Mouse (Mus musculus) common myeloid progenitor, adult 5-6 weeks (primary cell): ENCODE data around the gene Pink1. TPM values are rescaled to one million over a fixed set of nuclear protein-coding genes. Genes with fewer than 3 reads are reported as not detected.

Source experiments
- ATAC-seq: replicated peaks from 2 replicates; pipeline ENCODE4 v1.8.0; 2016; ENCODE audit warnings: low read depth, mild to moderate bottlenecking, moderate TSS enrichment, inconsistent platforms; ENCODE audit not compliant: poor library complexity, severe bottlenecking
- total RNA-seq: library from RNA; stranded (forward); fragments of 200-1000, 187-1606 nt; gene quantifications from 2 replicates; pipeline ENCODE4 v1.2.3, GENCODE M21; 2017

Pink1 gene
- total RNA-seq, 1 experiment from 2014 or later: 51.5 TPM

DNA sequence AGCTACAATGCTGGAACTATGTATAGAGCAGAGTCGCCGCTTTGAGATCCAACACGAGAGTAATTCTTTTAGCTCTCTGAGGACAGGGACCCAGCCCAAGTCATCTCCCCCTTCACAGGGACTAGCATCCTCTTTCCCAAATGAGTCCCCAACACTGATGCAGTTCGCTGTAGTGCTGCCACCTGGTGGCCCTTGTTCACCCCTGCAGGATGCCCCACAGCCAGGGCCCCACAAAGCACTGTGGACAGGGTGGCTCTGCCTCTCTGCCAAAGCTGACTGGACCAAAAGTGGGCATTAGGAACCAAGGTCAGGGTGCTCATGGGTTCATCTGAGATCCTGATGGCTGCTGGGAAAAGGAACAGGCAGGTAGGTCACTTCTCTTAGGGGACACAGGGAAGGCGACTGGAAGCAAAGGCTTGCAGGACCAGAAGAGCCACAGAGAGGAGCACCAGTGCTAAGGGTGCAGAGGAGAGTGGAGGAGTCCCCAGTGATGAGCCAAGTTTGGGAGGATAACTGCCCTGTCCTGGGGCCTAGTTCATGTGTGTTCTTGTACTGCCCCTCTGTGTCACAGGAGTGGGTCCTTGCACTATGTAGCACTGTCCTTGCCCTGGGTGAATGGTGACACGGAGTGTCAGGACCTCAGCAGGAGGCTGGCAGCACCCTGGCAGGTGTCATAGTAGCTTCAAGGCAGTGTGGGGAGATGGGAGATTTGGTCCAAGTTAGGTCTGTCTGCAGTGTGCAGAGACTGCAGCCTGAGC is 7.4 kb downstream of the Pink1 start:
- ATAC-seq: peak; percentile 54; the same call in 1 of the 2 replicates

- no peak for ATAC-seq
Measured at GRCm38 (mm10) chr4:138316369-138316768, 9.7 kb downstream of the Pink1 start.

GRCm38 (mm10) chr4:138315781-138316180 is 10.3 kb downstream of the Pink1 start:
- ATAC-seq: peak; percentile 34; the same call in 1 of the 2 replicates

DNA sequence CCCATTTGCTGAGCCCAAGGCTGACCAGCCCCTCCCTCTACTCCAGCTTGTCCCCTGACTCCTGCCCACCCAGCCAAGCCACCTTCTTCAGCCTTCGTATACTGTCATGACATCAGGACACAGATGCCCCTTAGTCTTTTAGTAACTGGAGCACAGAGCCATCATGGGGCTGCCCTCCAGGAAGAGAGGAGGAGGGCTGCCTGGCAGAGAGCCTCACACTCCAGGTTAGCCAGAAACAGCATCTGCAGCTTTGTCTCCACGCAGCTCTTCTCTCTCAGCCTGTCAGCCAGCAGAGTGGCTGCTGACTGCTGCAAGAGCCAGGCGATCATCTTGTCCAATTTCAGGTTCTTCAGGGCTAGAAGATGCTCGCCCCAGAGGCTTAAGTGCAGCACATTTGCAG is 12.3 kb downstream of the Pink1 start:
- no peak for ATAC-seq

- no peak for ATAC-seq
Measured at GRCm38 (mm10) chr4:138313021-138313420, 13.1 kb downstream of the Pink1 start.

GRCm38 (mm10) chr4:138312105-138312504 is 14.0 kb downstream of the Pink1 start:
- ATAC-seq: no peak

- ATAC-seq: no peak; the same call in 1 of the 2 replicates
Measured at GRCm38 (mm10) chr4:138311595-138311994, 14.5 kb downstream of the Pink1 start.

DNA sequence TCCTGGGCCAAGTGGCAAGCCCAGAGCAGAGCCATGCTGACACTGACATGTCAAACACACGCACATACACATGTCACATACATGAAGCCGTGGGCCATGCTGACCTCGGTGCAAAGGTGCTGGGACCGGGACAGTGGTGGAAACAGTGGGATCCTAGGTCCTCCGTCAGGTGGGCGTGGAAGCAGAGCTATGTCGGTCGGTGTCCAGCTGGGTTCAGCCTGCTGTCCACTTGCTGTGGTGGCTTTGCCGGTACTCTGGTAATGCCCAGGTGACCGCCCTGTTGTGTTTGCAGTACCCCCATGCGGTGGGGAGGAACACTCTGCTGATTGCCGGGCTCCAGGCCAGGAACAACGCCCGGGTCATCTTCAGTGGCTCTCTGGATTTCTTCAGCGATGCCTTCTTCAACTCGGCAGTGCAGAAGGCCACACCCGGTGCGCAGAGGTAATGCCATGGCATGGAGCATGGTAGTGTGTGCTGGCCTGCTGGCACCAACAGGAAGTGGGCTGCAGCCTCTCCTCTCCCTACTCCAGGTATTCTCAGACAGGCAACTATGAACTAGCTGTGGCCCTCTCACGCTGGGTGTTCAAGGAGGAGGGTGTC is 15.7 kb downstream of the Pink1 start:
- ATAC-seq: no peak

- ATAC-seq: no peak
Measured at GRCm38 (mm10) chr4:138307739-138308138, 18.4 kb downstream of the Pink1 start.

GRCm38 (mm10) chr4:138307025-138307424 is 19.1 kb downstream of the Pink1 start:
- ATAC-seq: no peak

GRCm38 (mm10) chr4:138304340-138305104 is 21.6 kb downstream of the Pink1 start, which contains the start of gene Ddost:
Gene Ddost, plus strand, starts transcription at chr4:138304730.
- ATAC-seq: peak; percentile 95

DNA sequence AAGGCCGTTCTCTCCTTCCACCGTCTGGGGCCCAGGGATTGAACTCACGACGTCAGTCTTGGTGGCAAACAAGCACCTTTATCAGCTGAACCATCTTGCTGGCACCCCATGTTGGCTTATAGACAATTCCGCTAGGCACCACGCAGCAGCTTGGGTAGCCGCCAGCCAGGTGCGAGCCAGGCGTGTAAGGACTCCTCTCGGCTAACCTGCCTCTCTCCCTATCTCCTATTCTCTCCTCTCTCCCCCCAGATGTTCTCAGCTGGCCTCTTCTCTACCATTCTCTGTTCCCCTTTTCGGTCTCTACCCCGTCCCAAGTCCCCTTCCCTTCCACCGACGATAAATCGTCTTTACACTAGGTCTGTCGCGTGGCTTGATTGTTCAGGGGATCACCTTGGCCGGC is 22.4 kb downstream of the Pink1 start:
- peak; percentile 6; the same call in 1 of the 2 replicates for ATAC-seq

GRCm38 (mm10) chr4:138303011-138303410 is 23.1 kb downstream of the Pink1 start:
- ATAC-seq: no peak

- ATAC-seq: no peak
Measured at GRCm38 (mm10) chr4:138301271-138301780, 24.8 kb downstream of the Pink1 start.

DNA sequence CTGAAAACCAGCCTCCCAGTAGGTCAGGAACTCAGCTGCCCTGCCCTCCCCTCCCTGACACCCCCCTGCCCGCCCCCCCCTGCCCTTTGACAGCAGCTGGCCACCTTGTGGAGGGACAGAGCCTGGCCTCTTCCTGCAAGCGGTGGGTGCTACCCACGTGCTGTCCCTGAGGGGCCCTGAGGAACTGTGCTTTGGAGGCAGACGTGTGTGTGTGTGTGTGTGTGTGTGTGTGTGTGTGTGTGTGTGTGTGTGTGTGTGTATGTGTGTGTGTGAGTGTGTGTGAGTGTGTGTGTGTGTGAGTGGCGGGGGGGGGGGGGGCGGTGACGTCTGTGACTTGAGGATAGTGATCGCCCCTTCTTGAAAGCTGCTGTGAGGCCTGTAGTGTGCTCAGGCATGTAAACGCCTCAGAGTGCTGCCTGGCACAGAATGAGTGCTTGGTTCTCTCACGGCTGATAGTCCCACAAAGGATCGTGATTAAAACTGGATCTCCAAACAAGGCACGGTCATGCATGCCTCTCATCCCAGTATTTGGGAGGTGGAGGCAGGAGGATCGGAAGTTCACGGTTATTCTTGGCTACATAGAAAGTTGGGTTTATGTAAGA is 32.1 kb downstream of the Pink1 start:
- no peak for ATAC-seq

DNA sequence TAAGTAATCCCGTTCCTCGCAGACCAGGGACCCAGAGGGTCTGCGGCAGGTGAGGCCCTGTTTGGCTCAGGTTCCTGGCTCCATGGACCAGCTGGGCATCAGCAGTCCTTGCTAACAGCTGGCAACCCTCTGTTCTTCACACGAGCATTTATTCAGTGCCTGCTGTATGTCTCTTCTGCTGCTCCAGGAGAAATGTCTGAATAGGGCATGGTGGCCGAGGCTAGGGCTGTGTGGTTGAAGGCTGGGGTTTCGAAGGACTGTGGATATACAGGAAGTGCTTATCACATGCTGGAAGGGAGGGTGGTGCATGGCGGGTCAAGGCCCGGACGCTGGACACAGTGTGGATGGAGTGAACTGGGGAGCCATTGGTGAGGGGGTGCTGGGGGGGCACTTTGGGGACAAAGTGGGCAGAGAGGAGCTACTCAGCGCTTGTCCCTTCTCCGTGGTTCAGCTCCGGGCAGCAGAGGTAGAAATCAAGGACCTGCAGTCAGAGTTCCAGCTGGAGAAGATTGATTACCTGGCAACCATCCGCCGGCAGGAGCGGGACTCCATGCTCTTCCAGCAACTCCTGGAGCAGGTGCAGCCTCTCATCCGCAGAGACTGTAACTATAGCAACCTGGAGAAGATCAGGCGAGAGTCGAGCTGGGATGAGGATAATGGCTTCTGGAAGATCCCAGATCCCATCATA is 32.7 kb downstream of the Pink1 start:
- no peak for ATAC-seq

DNA sequence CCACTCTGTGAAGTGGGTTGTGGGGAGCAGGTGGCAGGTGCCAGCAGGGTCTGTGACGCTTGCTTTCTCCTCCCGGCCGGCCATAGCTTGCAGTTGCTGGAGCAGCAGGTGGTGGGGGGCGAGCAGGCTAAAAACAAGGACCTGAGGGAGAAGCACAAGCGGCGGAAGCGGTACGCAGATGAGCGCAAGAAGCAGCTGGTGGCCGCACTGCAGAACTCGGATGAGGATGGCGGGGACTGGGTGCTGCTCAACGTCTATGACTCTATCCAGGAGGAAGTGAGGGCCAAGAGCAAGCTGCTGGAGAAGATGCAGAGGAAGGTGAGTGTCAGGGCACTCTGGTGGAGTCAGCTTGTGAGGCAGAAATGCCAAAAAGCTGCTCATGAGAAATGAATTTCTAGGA is 34.1 kb downstream of the Pink1 start:
- no peak for ATAC-seq

- peak; percentile 48; the same call in 1 of the 2 replicates for ATAC-seq
Measured at GRCm38 (mm10) chr4:138288691-138289090, 37.4 kb downstream of the Pink1 start.

DNA sequence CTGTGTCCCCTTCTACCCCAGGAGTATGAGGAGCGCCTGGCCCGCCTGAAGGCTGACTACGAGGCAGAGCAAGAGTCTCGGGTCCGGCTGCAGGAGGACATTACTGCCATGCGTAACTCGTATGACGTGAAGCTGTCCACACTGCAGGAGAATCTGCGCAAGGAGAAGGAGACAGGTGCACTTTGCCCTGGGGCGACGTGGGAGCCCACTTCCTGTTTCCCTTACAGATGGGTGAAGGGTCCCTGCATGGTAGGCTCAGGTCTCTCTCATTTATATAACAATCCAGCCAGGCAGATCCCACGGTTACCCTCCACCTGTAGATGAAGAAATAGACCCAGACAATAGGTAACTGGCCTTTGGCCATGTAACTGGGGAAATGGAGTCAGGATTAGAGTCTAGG is 39.7 kb downstream of the Pink1 start:
- ATAC-seq: no peak

GRCm38 (mm10) chr4:138282834-138283233 is 43.3 kb downstream of the Pink1 start:
- peak; percentile 99 for ATAC-seq
